Mouse (Mus musculus): ENCODE measurements around the gene Neurl3.

DNA sequence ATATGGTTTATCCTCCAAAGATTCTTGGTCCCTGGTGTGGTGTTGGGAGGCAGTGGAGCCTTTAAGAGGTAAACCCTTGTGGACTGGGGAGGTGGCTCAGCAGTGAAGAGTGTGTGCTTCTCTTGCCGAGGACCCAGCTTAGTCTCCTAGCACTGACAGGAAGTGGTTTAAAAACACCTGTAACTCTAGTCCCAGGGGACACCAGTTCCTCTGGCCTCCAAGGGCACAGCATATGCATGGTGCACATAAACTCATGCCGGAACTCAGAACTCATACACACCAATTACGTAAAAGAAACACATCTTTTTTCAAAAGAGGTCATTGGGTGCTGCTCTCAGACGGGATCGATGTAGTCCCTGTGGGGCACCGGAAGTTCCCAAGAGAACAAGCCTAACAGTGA is 7.4 kb upstream of the Neurl3 start:
- TF ChIP-seq EP300 (optimal IDR thresholded peaks at IDR 0.05) = no peak
- no peak for TF ChIP-seq CTCF (IDR thresholded peaks at IDR 0.05; ENCODE audit: low read depth)
